Mouse (Mus musculus): ENCODE measurements around the gene Esr1.

DNA sequence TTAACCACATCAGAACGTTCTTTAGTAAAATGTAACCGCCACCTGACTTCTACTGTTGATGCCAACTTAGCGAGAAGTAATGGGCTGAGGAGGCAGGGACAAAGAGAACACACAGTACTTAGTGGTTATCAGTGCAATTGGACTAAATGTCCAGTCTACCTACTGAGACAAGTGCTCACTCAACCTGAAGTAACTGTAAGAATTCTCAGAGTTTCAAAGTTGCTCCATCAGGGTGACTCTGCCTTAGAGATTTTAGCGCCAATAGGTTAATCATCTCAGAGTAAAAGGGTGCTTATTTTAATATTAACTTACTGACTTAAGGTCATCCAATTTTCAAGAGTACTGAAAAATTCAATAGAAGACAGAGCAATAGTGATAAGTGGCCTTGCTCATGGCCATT, 414.5 kb downstream of the Esr1 start:
- TF ChIP-seq CTCF (IDR thresholded peaks at IDR 0.05; ENCODE audit: insufficient read depth, low read length): no peak
- TF ChIP-seq POLR2A (IDR thresholded peaks at IDR 0.05; ENCODE audit: borderline replicate concordance, extremely low read depth, low read depth, low read length): no peak
